Mouse (Mus musculus): Measurements from ENCODE around the gene Asic2. TPM values are rescaled to one million over a fixed set of nuclear protein-coding genes. Genes with fewer than 3 reads are reported as not detected.

Asic2 gene
- polyA plus RNA-seq, 1 experiment from 2014 or later, result 0.65 TPM

DNA sequence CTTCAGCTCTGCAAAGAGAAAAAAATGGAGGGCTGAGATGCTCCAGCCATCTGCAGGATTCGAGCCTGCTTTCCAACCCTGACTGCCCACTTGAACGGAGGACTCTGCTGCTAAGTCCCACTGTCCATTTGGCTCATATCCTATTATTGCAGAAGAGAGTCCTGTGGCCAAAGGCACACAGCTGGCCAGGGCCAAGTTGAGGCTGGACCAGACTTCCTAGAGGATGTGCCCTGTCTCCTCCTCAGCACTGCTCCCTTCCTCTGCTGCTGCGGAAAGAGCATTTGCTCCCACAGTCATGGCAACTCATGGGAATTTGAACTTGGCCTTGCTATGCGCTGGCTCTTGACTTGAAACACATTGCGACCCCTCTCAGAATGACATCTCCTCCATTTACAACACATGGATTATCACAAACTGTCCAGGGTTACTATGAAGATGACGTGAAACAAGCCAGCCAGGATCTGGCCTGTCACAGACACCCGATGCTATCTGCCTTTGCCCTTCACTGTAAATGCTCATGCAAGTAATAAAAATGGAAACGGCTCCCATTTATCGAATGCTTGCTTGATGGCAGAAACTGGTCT is 821.6 kb downstream of the Asic2 start:
- Histone ChIP-seq H3K9ac (ENCODE audit: low read depth, low read length) (no peak overlapping the region), H3K9me3 (ENCODE audit: control insufficient read depth, low read length) (no peaks in the 10 kb centered on the region), H3K4me3 (ENCODE audit: low read depth, low read length) (no peak overlapping the region), H3K36me3 (ENCODE audit: control insufficient read depth, insufficient read depth, low read length) (no peaks in the 10 kb centered on the region), H3K4me2 (ENCODE audit: low read depth, low read length) (no peak overlapping the region), H3K27ac (replicated peaks; ENCODE audit: low read depth, low read length) (no peak overlapping the region), H3K27me3 (replicated peaks; ENCODE audit: control insufficient read depth, insufficient read depth, low read length) (peaks cover 21% of the 10 kb centered on the region), H3K4me1 (ENCODE audit: control insufficient read depth, insufficient read depth, low read length) (peaks cover 2% of the 10 kb centered on the region; the same call in 1 of the 2 replicates)
- no peak for ATAC-seq (ENCODE audit: low read depth)
- no peak for DNase-seq (ENCODE audit: low spot score)
- 89% methylated on average over 9 of the region's 9 CpGs for WGBS

- Histone ChIP-seq H3K4me1 (ENCODE audit: control insufficient read depth, insufficient read depth, low read length) (no peaks in the 10 kb centered on the region), H3K9ac (ENCODE audit: low read depth, low read length) (no peak overlapping the region), H3K27me3 (replicated peaks; ENCODE audit: control insufficient read depth, insufficient read depth, low read length) (no peaks in the 10 kb centered on the region), H3K4me3 (ENCODE audit: low read depth, low read length) (no peak overlapping the region), H3K36me3 (ENCODE audit: control insufficient read depth, insufficient read depth, low read length) (no peaks in the 10 kb centered on the region), H3K27ac (replicated peaks; ENCODE audit: low read depth, low read length) (no peak overlapping the region), H3K4me2 (ENCODE audit: low read depth, low read length) (no peak overlapping the region), H3K9me3 (ENCODE audit: control insufficient read depth, low read length) (no peaks in the 10 kb centered on the region)
- WGBS, result 58% methylated on average over 4 of the region's 4 CpGs
- DNase-seq (ENCODE audit: low spot score), result no peak
- no peak for ATAC-seq (ENCODE audit: low read depth)
These were observed 833.1 kb downstream of the Asic2 start for GRCm38 (mm10) chr11:81135141-81135540.

DNA sequence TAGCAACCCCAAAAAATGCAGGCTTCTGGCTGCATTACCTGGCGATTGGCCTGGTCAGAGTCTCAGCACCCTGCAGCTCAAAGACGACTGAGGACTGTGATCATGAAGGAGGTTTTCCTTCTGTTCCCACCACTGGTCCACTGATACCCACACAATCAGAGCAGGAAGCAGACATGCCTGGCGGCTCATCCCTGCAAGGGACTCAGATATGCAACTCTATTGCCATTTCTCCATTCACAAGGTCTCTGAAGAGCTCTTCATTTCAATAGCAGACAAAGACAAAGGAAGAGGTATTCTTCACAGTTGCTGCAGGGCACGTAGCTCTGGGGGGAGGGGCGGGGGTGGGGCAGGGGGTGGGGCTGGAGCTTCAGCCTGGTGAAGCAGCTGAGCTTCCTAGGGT is 834.3 kb downstream of the Asic2 start:
- Histone ChIP-seq H3K9ac (ENCODE audit: low read depth, low read length) (no peak overlapping the region), H3K9me3 (ENCODE audit: control insufficient read depth, low read length) (no peaks in the 10 kb centered on the region), H3K4me1 (ENCODE audit: control insufficient read depth, insufficient read depth, low read length) (no peaks in the 10 kb centered on the region), H3K27ac (replicated peaks; ENCODE audit: low read depth, low read length) (no peak overlapping the region), H3K27me3 (replicated peaks; ENCODE audit: control insufficient read depth, insufficient read depth, low read length) (no peaks in the 10 kb centered on the region), H3K4me3 (ENCODE audit: low read depth, low read length) (no peak overlapping the region), H3K4me2 (ENCODE audit: low read depth, low read length) (no peak overlapping the region), H3K36me3 (ENCODE audit: control insufficient read depth, insufficient read depth, low read length) (no peaks in the 10 kb centered on the region)
- ATAC-seq (ENCODE audit: low read depth) (no peak), DNase-seq (ENCODE audit: low spot score) (no peak)
- WGBS, result 20% methylated on average over 5 of the region's 5 CpGs

- Histone ChIP-seq H3K36me3 (ENCODE audit: control insufficient read depth, insufficient read depth, low read length) (no peaks in the 10 kb centered on the region), H3K9ac (ENCODE audit: low read depth, low read length) (no peak overlapping the region), H3K27ac (replicated peaks; ENCODE audit: low read depth, low read length) (no peak overlapping the region), H3K9me3 (ENCODE audit: control insufficient read depth, low read length) (no peaks in the 10 kb centered on the region), H3K4me3 (ENCODE audit: low read depth, low read length) (no peak overlapping the region), H3K27me3 (replicated peaks; ENCODE audit: control insufficient read depth, insufficient read depth, low read length) (no peaks in the 10 kb centered on the region), H3K4me2 (ENCODE audit: low read depth, low read length) (no peak overlapping the region), H3K4me1 (ENCODE audit: control insufficient read depth, insufficient read depth, low read length) (no peaks in the 10 kb centered on the region)
- 90% methylated on average over 7 of the region's 7 CpGs for WGBS
- DNase-seq (ENCODE audit: low spot score) (no peak), ATAC-seq (ENCODE audit: low read depth) (no peak)
These were observed 835.6 kb downstream of the Asic2 start for GRCm38 (mm10) chr11:81132669-81133068.

GRCm38 (mm10) chr11:81124363-81124762 is 843.9 kb downstream of the Asic2 start:
- no peak overlapping the region for H3K4me2 ChIP-seq (ENCODE audit: low read depth, low read length)
- no peak overlapping the region for H3K9ac ChIP-seq (ENCODE audit: low read depth, low read length)
- DNase-seq (ENCODE audit: low spot score), result no peak
- no peaks in the 10 kb centered on the region for H3K36me3 ChIP-seq (ENCODE audit: control insufficient read depth, insufficient read depth, low read length)
- ATAC-seq (ENCODE audit: low read depth), result no peak
- WGBS, result 93% methylated on average over 6 of the region's 6 CpGs
- no peaks in the 10 kb centered on the region for H3K9me3 ChIP-seq (ENCODE audit: control insufficient read depth, low read length)
- H3K27me3 ChIP-seq (replicated peaks; ENCODE audit: control insufficient read depth, insufficient read depth, low read length), result no peaks in the 10 kb centered on the region
- H3K4me1 ChIP-seq (ENCODE audit: control insufficient read depth, insufficient read depth, low read length), result no peaks in the 10 kb centered on the region
- no peak overlapping the region for H3K4me3 ChIP-seq (ENCODE audit: low read depth, low read length)
- H3K27ac ChIP-seq (replicated peaks; ENCODE audit: low read depth, low read length), result no peak overlapping the region

- H3K9me3 ChIP-seq (ENCODE audit: control insufficient read depth, low read length), result no peaks in the 10 kb centered on the region
- no peak overlapping the region for H3K9ac ChIP-seq (ENCODE audit: low read depth, low read length)
- 46% methylated on average over 8 of the region's 8 CpGs for WGBS
- H3K4me1 ChIP-seq (ENCODE audit: control insufficient read depth, insufficient read depth, low read length), result no peaks in the 10 kb centered on the region
- ATAC-seq (ENCODE audit: low read depth), result no peak
- no peak for DNase-seq (ENCODE audit: low spot score)
- no peak overlapping the region for H3K4me2 ChIP-seq (ENCODE audit: low read depth, low read length)
- H3K27ac ChIP-seq (replicated peaks; ENCODE audit: low read depth, low read length), result no peak overlapping the region
- no peaks in the 10 kb centered on the region for H3K36me3 ChIP-seq (ENCODE audit: control insufficient read depth, insufficient read depth, low read length)
- H3K4me3 ChIP-seq (ENCODE audit: low read depth, low read length), result no peak overlapping the region
- no peaks in the 10 kb centered on the region for H3K27me3 ChIP-seq (replicated peaks; ENCODE audit: control insufficient read depth, insufficient read depth, low read length)
These were observed 848.2 kb downstream of the Asic2 start for GRCm38 (mm10) chr11:81120024-81120576.

GRCm38 (mm10) chr11:81118055-81118454 is 850.2 kb downstream of the Asic2 start:
- ATAC-seq (ENCODE audit: low read depth), result no peak
- Histone ChIP-seq H3K4me2 (ENCODE audit: low read depth, low read length) (no peak overlapping the region), H3K4me1 (ENCODE audit: control insufficient read depth, insufficient read depth, low read length) (no peaks in the 10 kb centered on the region), H3K27ac (replicated peaks; ENCODE audit: low read depth, low read length) (no peak overlapping the region), H3K9ac (ENCODE audit: low read depth, low read length) (no peak overlapping the region), H3K27me3 (replicated peaks; ENCODE audit: control insufficient read depth, insufficient read depth, low read length) (no peaks in the 10 kb centered on the region), H3K9me3 (ENCODE audit: control insufficient read depth, low read length) (no peaks in the 10 kb centered on the region), H3K4me3 (ENCODE audit: low read depth, low read length) (no peak overlapping the region), H3K36me3 (ENCODE audit: control insufficient read depth, insufficient read depth, low read length) (no peaks in the 10 kb centered on the region)
- DNase-seq (ENCODE audit: low spot score), result no peak
- WGBS, result 56% methylated on average over 7 of the region's 7 CpGs

DNA sequence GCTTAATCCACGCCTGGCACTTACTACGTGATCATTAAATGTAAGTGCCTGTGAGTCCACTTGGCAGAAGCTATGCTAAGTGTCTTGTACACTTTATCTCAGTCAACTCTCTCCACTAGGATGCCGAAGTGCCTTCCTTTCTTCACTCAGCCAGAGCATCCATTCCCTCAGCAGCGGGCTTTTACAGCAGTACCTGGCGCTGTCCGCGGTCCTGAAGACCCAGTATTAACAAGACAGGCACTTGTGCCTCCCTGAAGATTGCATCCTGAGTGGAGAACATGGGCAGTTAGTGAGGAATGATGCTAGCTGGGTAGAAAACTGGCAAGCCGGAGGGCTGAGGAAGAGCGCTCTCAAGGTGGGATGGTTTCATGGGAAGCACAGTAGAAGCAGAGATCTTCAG is 852.6 kb downstream of the Asic2 start:
- 36% methylated on average over 9 of the region's 9 CpGs for WGBS
- peak; percentile 89 for DNase-seq (ENCODE audit: low spot score)

GRCm38 (mm10) chr11:81111626-81112025 is 856.6 kb downstream of the Asic2 start:
- WGBS, result 83% methylated on average over 2 of the region's 2 CpGs
- Histone ChIP-seq H3K4me1 (ENCODE audit: control insufficient read depth, insufficient read depth, low read length) (no peaks in the 10 kb centered on the region), H3K27me3 (replicated peaks; ENCODE audit: control insufficient read depth, insufficient read depth, low read length) (no peaks in the 10 kb centered on the region), H3K9me3 (ENCODE audit: control insufficient read depth, low read length) (no peaks in the 10 kb centered on the region), H3K27ac (replicated peaks; ENCODE audit: low read depth, low read length) (no peak overlapping the region), H3K4me3 (ENCODE audit: low read depth, low read length) (no peak overlapping the region), H3K36me3 (ENCODE audit: control insufficient read depth, insufficient read depth, low read length) (no peaks in the 10 kb centered on the region), H3K9ac (ENCODE audit: low read depth, low read length) (no peak overlapping the region), H3K4me2 (ENCODE audit: low read depth, low read length) (no peak overlapping the region)
- ATAC-seq (ENCODE audit: low read depth) (no peak), DNase-seq (ENCODE audit: low spot score) (no peak)

More for the DNA sequence above, 852.6 kb downstream of the Asic2 start:
- no peaks in the 10 kb centered on the region for H3K27me3 ChIP-seq (replicated peaks; ENCODE audit: control insufficient read depth, insufficient read depth, low read length)
- no peak overlapping the region for H3K27ac ChIP-seq (replicated peaks; ENCODE audit: low read depth, low read length)
- no peak for ATAC-seq (ENCODE audit: low read depth)
- H3K4me3 ChIP-seq (ENCODE audit: low read depth, low read length), result no peak overlapping the region
- H3K4me2 ChIP-seq (ENCODE audit: low read depth, low read length), result no peak overlapping the region
- H3K9me3 ChIP-seq (ENCODE audit: control insufficient read depth, low read length), result no peaks in the 10 kb centered on the region
- no peaks in the 10 kb centered on the region for H3K36me3 ChIP-seq (ENCODE audit: control insufficient read depth, insufficient read depth, low read length)
- no peak overlapping the region for H3K9ac ChIP-seq (ENCODE audit: low read depth, low read length)
- no peaks in the 10 kb centered on the region for H3K4me1 ChIP-seq (ENCODE audit: control insufficient read depth, insufficient read depth, low read length)

Data from embryonic facial prominence, embryonic 14.5 days (tissue).